Mouse (Mus musculus) layer of hippocampus, adult 9-10 months (tissue): ENCODE data around the gene Vps8.
A peak's percentile ranks its signal among the peaks of the same experiment; 100 is the strongest.

ENCODE experiments used
- DNase-seq: peaks from one replicate; pipeline ENCODE4 v3.0.0; 2022; ENCODE audit warnings: low spot score

The Vps8 gene

DNA sequence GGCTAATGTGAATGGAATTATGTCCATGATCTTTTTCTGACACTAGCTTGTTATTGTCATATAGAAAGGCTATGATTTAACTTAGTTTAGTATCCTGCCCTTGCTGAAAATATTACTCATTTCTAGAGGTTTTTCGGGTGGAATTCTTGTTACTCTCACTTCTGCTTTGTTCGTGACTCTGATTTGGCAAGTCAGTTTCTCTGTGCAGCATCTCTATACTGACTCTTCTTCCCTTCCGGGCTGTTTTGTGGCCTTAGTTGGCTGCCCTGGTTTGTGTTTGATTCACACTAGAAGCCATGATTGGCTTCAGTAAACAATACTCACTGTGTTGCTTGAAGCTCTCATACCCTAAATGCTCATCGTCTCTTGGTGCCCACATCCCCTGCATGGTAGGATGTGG is 207.7 kb downstream of the Vps8 start:
- DNase-seq = no peak

DNA sequence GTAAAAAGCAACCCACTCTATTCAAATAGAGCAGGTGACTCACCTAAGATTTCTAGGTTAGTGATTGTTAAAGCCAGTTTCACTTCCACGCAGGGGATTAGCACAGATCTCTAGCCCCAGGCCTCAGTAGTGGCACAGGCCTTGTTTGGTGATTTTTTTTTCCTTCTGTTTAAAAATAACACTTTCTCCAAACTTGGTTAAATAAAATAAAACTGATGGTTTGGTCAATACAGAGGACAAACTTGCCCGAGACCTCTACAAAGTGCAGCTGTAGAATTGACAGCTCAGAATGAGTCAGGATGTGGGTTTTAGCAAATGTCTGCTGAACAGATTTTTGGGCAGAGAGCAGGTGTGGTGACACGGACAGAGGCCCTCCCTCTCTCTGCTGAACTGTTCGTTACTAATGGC is 208.9 kb downstream of the Vps8 start:
- DNase-seq = no peak

DNA sequence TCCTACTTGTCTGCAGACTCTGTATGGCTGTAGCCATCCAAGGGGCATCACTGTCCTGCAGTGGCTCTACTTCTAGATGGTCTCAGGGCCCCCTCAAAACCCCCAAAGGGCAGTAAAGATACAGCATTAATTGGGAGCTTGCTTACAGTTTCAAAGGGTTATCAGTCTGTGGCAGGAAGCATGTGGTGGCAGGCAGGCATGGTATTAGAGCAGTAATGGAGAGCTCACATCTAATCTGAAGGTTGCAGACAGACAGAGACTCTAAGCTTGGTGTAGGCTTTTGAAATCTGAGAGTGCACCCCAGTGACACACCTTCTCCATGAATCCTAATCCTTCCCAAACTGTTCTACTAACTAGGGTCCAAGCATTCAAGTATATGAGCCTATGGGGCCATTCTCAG is 211.5 kb downstream of the Vps8 start:
- DNase-seq = no peak

DNA sequence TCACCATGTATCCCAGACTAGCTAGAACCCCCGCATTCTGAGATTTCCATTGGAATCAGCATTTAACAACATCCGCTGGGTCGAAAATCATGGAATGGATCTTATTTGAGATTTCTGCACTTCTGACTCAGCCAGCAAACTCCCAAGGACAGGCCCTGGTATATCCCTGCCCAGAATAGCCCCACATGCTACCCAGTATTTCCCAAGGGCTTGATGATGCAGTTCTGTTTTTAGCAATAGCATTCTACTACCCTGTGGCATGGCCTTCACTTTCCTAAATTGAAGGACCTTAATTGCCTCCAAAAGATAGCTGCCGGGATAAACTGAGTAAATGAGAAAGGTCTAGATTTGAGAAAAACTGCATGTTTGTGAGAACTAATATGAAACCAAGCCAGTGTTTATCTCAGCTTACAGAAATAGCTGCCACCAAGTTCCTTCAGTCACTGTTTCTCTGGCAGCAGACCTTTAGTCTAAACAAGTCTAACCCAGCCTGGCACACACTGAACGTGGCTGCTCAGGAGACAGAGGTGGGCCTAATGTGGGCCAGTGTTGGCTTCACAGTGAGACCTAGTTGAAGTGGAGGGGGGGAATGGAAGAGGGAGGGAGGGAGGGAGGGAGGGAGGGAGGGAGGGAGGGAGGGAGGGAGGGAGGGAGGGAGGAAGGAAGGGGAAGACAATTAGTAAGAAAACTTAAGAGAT is 213.4 kb downstream of the Vps8 start:
- DNase-seq = no peak

DNA sequence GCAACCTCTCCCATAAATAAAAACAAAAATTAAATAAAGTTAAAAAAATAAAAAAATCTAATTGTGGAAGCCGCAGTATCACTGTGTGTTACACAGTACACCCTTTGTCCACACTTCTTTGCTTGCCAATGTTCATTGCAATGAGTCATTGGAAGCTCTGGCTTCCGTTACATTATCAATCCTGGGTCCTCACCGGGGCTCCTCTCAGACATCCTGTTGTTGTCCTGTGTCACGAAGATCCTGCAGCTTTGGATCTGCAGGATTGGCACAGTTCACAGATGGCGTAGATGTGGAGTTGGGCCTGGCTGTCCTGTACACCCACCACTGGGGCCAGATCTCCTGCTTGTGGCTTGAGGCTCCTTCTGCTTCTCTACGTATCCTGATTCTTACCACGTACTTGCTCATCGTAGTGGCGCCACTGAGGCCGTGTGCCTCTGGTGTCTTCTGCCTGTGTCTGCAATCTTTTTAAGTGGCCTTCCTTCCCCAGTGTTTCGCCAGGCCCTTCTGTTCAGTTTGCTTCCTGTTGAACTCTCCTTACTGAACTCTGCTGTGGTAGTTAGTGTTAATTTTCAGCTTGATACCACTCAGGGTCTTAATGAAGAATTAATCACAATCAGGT is 214.4 kb downstream of the Vps8 start:
- DNase-seq = no peak

DNA sequence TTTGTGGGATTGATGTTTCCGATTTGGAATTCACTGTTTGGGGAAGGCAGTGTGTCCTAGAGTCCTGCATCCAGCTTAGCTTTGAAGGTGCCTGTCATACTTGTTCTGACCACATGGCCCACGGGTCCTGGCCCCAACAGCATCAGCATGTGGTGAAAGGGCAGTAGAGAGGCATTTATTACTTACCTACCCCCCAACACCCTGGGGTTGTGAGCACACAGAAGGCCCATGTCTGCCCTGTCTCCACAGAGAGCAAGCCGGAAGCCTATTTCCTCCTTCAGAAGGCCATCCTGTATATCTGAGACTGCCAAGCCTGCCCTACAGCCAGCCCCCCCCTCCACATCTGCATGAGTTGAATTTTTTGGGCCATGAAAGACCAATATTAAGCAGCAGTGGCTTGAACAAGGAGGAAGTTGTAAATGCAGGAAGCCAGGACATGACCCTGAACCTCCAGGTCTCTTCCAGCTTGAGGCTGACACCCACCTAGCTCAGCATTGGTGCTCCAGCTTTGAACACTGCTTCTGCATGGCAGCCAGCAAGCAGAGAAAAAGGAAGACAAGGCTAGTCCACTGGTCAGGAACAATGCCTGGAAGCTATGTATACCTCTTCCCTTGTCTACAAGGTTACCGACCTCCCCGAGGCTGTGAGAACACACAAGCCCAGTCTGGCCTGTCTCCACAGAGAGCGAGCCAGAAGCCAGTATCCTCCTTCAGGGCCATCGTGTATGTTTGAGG is 218.0 kb downstream of the Vps8 start:
- DNase-seq = no peak

DNA sequence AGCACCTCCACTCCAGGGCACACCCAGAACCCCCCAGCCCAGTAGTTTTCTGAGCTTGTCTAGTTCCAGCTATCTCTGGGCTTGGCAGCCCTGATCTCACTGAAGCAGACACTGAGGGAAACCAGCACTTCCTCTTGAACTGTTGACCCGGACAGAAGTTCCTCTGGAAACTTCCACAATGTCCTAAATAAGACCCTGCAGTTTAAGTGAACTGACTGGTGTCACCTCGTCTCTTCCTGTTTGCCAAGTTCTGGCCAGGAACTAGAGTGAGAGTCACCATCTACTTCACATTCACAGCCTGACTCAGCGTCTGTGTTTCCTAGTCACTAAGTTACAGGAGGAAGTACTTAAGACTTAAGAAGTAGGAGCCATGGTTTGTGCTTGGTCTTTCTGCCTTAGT is 219.0 kb downstream of the Vps8 start:
- DNase-seq = no peak

DNA sequence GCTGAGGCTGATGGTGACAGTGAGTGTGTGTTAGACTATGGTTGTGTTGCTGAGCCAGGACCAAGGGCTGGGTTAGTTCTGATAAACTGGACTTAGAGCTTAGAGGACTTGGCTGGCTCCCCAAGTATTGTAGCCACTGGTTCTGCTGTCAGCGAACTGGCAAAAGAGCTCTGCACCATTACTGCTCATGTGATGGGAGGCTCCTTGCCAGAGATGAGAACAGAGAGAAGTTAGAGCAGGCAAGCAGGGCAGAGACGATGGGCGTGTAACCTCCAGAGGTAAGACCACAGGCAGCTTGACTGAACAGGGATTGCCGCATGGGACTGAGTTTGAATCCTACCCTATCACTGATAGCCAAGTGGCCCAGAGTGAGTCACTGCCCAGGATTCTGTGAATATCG is 220.0 kb downstream of the Vps8 start:
- no peak for DNase-seq

DNA sequence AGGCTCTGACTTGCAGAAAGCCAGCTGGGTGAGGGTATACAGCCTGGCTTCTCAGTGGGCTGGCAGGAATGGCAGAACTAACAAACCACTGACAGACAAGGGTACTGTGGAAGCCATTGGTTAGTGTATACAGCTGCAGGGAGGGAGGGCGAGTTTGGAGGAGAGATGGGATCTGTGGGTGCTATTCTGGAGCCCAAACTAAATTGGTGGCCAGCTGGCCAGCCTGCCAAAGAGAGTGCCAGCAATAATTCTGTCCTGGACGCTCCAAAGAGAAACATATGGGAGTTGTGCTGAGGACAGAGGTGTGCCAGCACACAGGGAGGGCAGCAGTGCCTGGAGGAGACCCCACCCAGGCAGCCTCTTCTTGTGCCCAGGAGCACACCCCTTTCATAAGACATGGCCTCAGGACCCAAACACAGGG is 220.7 kb downstream of the Vps8 start:
- DNase-seq = no peak

DNA sequence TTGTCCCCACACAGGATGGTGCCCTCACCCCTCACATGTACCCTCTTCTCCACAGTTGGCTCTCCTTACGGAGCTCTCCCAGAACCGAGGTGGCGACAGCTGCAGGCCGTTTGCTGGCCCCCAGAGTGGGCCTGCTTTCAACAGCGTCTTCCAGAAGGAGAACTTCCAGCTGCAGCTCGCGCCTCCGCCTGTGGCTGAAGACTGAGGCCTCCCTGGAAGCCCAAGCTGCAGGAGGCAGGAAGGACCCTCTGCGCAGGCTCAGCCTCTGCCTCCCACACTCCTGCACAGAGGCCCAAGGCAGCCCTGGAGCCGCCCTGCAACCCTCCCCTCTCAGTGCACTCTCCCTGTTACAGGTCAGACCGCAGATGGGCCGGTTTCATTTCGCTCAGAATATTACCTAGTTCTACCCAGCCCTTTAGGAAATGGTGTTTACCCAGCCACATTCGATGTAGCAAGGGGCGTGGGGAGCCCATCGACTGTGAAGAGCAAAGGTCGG is 221.2 kb downstream of the Vps8 start:
- DNase-seq = no peak

DNA sequence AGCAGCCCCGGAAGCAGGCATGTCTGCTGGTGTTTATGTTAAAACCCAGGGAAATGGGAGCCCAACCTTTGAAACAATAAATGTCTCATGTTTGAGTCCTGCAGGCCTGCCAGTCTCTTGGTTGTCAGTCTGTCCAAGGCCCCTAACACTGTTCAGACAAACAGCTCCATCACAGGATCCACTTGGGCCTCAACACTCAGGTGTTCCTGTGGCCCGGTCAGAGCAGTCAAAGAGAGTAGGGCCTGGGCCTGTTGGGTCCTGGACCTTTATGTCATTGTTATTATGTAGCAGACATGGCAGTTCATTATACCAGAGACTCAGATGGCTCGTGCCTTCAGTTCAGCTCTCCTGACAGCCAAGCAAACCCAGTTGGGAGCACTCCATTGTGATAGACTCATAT is 221.7 kb downstream of the Vps8 start:
- DNase-seq = no peak

DNA sequence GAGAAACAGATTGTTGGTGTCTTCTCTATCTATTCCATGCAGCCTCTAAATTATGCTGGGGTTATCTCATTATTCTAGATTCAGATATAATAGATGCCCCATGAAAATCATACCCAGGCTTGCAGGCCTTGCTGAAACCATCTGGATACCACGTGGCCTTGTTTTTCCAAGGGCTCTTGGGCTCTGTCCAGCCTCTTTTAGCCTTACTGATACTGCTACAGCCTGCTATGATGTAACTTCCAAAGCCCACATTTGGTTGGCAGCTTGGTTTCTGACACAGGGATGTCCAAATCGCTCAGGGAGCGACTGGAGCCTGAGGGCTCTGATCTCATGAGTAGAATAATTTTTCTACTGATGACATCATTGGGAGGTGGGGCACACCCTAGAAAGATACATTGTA is 223.0 kb downstream of the Vps8 start:
- DNase-seq = no peak

DNA sequence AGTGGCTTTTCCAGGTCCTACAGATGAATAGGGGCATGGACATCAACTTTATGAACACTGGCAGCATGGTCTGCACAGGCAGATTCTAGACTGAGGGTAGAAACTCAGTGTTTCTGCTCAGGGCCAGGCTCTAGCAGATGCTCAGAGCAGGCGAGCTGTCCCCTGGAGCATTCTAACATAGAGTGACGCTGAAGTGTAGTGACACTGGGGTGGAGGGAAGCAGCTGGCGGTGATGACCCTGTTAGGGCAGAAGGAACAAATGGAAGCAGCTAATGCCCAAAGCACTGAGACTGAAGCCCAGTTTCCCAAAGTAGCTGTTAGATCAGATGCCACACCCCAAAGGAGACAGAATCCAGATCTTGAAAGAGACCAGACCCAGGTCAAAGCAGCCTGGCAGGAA is 223.6 kb downstream of the Vps8 start:
- no peak for DNase-seq

DNA sequence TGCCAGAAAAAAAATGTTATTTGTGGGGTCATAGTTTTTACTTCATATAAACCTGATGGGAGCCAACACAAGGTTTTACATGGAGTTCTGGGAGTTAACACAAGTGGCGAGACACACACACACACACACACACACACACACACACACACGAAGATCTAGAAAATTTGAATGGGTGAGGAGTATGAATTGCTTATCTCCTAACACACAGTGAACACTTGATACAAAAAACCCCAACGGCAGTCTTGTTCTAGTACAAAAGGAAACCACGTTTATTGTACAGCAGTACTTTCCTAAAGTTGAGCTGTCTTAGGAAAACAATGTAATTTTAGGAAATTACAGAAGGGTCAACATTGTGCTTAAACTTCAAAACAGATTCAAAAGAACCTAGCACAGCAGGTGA is 225.9 kb downstream of the Vps8 start:
- no peak for DNase-seq

DNA sequence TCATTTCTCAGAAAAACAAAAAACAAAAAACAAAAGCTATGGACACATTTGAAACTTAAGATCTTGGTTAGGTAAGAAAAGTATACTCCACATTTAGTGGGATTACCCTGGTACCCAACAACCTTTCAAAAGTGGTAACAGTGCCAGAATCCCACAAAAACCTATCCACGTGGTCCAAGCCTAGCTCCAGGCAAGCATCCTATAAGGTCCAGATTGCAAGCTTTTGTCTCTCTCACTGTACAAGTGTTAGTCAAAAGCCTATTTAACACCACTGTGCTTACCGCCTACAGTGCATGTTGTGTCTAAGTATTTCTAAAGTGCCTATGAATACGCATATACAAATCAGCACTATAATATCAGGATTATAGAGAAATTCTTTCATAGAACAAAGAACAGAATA is 227.4 kb downstream of the Vps8 start:
- no peak for DNase-seq

DNA sequence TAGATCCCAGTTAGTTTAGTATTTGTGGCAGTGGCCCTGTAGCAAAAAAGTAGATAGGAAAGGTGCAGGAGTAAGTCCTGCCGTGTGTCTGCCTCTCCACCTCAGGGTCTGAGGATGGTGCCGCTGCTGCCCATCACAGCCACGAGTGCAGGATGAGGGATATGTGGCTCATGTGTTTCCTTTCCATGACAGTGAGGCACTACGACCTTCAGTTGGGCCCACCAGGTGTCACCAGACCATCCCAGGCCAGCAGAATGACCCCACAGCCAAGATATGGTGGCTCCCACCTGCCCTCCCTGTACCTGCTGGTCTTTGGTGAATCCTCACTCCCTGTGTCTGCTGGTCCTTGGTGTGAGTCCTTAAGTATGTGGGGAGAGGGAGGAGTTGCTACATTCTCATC is 228.2 kb downstream of the Vps8 start:
- no peak for DNase-seq

DNA sequence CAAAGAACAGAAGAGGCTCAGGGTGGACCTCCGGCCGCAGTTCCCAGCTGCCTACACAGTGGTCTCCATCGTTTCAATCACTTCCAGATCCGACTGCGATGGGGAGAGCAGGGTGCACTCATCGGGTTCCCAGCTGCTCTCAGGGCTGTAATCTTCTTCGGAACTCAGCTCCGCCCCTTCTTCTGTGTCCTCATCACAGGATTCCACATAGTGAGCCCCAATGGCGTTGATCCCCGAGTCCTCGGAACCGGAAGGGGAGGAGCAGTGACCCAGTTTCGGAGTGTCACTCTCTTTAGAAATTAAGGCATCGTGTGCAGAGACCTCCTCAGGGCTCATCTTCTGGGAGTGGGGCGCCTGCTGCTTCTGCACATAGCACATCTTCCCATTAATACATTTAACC is 230.2 kb downstream of the Vps8 start:
- no peak for DNase-seq

DNA sequence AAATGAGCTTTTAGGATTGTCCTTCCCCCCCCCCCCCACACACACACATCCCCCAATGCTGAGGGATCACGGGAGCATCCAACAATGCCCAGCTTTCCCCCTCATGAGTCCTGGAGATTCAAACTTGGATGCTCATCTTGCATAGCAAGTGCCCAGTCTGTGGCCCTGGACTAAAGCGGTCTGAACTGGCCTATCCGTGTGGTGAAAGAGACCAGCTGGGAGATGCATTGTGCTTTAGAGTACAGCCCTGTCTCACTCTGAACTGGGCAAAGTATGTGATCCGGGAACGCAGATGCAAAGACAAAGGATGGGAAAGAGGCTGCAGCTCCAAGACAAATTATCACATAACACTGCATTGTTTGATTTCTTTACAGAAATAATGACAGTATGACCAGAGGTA is 231.5 kb downstream of the Vps8 start:
- no peak for DNase-seq

DNA sequence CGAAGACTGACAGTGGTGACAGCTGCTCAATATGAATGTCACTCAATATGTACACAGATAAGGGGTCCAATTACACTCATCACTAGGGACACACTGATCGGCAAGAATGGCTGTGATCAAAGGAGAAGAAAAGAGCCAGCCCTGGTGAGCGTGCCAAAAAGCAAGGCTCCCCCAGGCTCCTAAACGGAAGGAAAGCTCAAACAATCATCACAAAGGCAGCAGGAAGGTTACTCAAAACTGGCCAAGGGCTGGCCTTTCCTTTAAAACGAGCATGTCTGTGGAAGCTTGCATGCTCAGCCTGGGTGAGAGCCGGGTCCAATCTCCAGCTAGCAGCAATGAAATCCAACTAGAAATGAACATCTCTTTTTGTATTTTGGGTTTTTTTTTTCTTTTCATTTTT is 232.4 kb downstream of the Vps8 start:
- DNase-seq = no peak

DNA sequence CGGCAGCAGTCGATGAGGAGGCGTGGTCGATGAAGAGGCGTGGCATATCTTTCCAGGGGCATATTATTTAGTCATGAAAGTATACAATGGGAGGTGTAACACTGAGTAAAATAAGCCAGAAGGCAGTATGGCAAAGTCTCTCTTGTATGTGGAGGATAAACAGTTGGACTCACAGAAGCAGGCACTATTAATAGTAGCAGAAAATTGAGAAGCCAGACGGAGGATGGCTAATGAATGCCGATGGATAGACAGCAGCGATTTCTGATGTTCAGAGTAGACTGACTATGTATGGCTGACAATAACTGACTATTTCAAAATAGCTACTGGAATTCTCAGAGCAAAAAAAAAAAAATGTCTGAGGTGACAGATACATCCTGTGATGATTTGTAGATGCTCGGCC is 233.0 kb downstream of the Vps8 start:
- DNase-seq = peak; percentile 59

DNA sequence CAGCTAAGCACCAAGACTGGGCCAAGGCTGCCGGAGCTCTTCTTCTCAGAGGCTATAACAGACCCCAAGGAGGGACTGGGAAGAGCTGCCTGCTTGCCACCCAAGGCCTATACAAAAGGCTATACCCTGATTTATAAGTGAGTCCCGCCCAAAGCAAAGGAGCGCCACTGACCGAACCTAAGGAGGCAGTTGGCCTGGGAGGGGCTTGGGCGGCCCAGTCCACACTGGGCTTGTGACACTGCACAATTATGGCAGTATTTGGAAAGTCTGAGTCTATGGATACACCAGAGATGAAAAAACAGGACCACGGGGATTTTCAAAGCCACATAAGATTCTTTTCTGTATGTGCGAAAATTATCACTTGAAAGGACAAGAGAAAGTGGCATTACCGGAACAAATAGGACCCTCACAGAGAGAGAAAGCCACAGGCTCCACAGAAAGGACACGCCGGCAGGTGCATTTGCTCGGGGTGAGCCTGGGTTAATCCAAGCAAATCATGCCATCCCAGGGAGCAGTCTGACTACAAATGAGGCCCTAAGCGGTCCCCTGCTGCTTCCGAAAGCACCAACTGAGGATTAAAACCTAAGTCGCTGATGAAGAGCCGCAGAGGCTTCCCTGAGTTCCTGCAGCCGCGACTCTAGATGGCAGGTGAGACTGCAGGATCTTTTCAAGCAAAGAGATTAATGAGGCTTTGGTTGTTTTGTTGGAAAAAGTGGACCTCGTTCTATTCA is 241.9 kb downstream of the Vps8 start:
- DNase-seq = no peak

DNA sequence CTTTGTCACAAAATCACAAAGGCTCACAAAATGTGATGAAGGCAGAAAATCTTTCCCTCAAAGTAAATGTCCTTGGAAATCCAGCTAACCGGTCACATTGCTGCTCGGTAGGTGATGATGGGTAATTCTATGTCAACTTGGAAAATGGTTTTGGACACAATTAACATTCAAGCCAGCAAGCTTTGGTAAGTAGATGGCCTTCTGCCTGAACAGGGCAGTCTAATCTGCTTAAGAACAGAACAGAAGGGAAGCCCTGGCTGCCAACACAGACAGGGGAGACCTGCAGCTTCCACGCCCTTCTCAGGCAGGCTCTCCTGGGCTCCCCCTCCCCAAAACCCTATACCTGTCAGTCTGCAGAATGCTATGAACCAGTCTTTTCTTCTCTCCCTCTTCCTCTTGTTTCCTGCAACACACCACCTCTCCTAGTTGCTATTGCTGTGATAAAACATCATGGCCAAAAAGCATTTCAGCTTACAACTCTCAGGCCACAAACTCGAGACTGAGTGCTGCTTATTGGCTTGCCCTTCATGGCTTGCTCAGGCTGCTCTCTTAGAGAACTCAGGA is 242.6 kb downstream of the Vps8 start:
- no peak for DNase-seq
